Comparison of ENCODE assay signal across 9 mouse cellular contexts in genomic region chr12:52699961-52700696, GRCm38 (mm10). TPM values are rescaled to one million over a fixed set of nuclear protein-coding genes. Genes with fewer than 3 reads are reported as not detected.
A peak's percentile ranks its signal among the peaks of the same experiment; 100 is the strongest.
DNase-seq lines count a peak whose midpoint lies in the region; ATAC-seq and TF ChIP-seq lines count a peak whose summit lies in the region.
"Had no signal": no experiment of that assay in that cellular context is flagged by ENCODE, and none has a peak within 500 bp of the region (broad histone marks: within the 10 kb centered on the region; RNA-seq: fewer than 3 reads in every experiment).

No protein-coding gene starts in this region.

- H3K4me1 ChIP-seq in ES-E14 (ENCODE audit: control insufficient read depth in 2 of 2, insufficient read depth in 2 of 2, low read length in 2 of 2, poor library complexity in 1 of 2): peaks cover 0 to 2% of the 10 kb centered on the region in 2 experiments; a peak in 1 of 4 replicates
- H3K4me1 ChIP-seq in embryonic facial prominence, embryonic 14.5 days (ENCODE audit: control insufficient read depth, insufficient read depth, low read length): peaks cover 23% of the 10 kb centered on the region
- peaks cover 32% of the 10 kb centered on the region for H3K4me1 ChIP-seq in limb, embryonic 15.5 days

- no peak overlapping the region; the same call in 1 of the 2 replicates for H3K9ac ChIP-seq in ES-E14 (ENCODE audit: insufficient read depth, low read depth, low read length, poor library complexity, severe bottlenecking)
- H3K9ac ChIP-seq in embryonic facial prominence, embryonic 14.5 days (ENCODE audit: low read depth, low read length): peak overlapping the region; percentile 57
- H3K9ac ChIP-seq in limb, embryonic 15.5 days: no peak overlapping the region
- H3K9ac ChIP-seq: liver, embryonic 14.5 days had no signal

- in situ Hi-C loops in ES-E14 (cut with MboI; ENCODE audit: low sequenced_read_pairs in 2 of 2, unreplicated experiment in 2 of 2): no loop called here

- no peaks in the 10 kb centered on the region for H3K27me3 ChIP-seq in embryonic facial prominence, embryonic 14.5 days (replicated peaks; ENCODE audit: control insufficient read depth, insufficient read depth, low read length)
- H3K27me3 ChIP-seq in limb, embryonic 15.5 days: no peaks in the 10 kb centered on the region

- intact Hi-C loops in gastrocnemius, adult 2 months (cut with DNase I): no loop called here

- H3K4me2 ChIP-seq in embryonic facial prominence, embryonic 14.5 days (ENCODE audit: low read depth, low read length): peak overlapping the region; percentile 50
- peak overlapping the region; percentile 39 for H3K4me2 ChIP-seq in limb, embryonic 15.5 days

- WGBS in embryonic facial prominence, embryonic 14.5 days: 30% methylated on average over 15 of the region's 15 CpGs
- WGBS in limb, embryonic 15.5 days: 34% methylated on average over 15 of the region's 15 CpGs

- TF ChIP-seq CTCF in gastrocnemius, adult 2 months (IDR thresholded peaks at IDR 0.05): no peak

- no peak for DNase-seq in frontal cortex, postnatal 14 days (ENCODE audit: low spot score in 2 of 2)
- DNase-seq in ES-E14 (ENCODE audit: low read depth, low spot score): no peak
- DNase-seq in embryonic facial prominence, embryonic 14.5 days (ENCODE audit: low spot score): no peak
- no peak for DNase-seq in gastrocnemius, adult 2 months
- no peak for DNase-seq in lung, postnatal 10 days
- no peak for DNase-seq in spleen, adult 12 weeks (ENCODE audit: low spot score)

- no peaks in the 10 kb centered on the region for H3K9me3 ChIP-seq in ES-E14 (ENCODE audit: control insufficient read depth, insufficient read depth, low read depth, low read length)
- no peaks in the 10 kb centered on the region for H3K9me3 ChIP-seq in embryonic facial prominence, embryonic 14.5 days (ENCODE audit: control insufficient read depth, low read length)
- no peaks in the 10 kb centered on the region for H3K9me3 ChIP-seq in limb, embryonic 15.5 days

- peak; percentile 66 for ATAC-seq in frontal cortex, adult (ENCODE audit: low TSS enrichment)
- ATAC-seq in embryonic facial prominence, embryonic 14.5 days (ENCODE audit: low read depth): peak; percentile 24; the same call in 1 of the 2 replicates
- no peak for ATAC-seq in limb, embryonic 15.5 days (ENCODE audit: insufficient number of reproducible peaks, low FRiP score, low TSS enrichment, low read depth)

- no peaks in the 10 kb centered on the region for H3K36me3 ChIP-seq in ES-E14 (ENCODE audit: control insufficient read depth, insufficient read depth, low read length, poor library complexity, severe bottlenecking)
- no peaks in the 10 kb centered on the region for H3K36me3 ChIP-seq in embryonic facial prominence, embryonic 14.5 days (ENCODE audit: control insufficient read depth, insufficient read depth, low read length)
- H3K36me3 ChIP-seq in limb, embryonic 15.5 days: no peaks in the 10 kb centered on the region

- H3K4me3 ChIP-seq in ES-E14 (ENCODE audit: insufficient read depth in 1 of 2, low read depth in 1 of 2, low read length in 2 of 2, poor library complexity in 1 of 2, severe bottlenecking in 1 of 2): peak overlapping the region; percentile 31 to 46; a peak in 3 of 4 replicates
- H3K4me3 ChIP-seq in embryonic facial prominence, embryonic 14.5 days (ENCODE audit: low read depth, low read length): peak overlapping the region; percentile 23
- H3K4me3 ChIP-seq in limb, embryonic 15.5 days: peak overlapping the region; percentile 16; the same call in 1 of the 2 replicates
- no peak overlapping the region for H3K4me3 ChIP-seq in gastrocnemius, adult 2 months

- no peak overlapping the region for H3K27ac ChIP-seq in ES-E14 (ENCODE audit: insufficient read depth, low read depth, low read length, poor library complexity, severe bottlenecking)
- H3K27ac ChIP-seq in embryonic facial prominence, embryonic 14.5 days (replicated peaks; ENCODE audit: low read depth, low read length): peak overlapping the region; percentile 77
- H3K27ac ChIP-seq in limb, embryonic 15.5 days: peak overlapping the region; percentile 33
- H3K27ac ChIP-seq in gastrocnemius, adult 2 months: no peak overlapping the region
- H3K27ac ChIP-seq: liver, embryonic 14.5 days had no signal

TF ChIP-seq in ES-E14, 5 proteins besides CTCF, POLR2A, EP300 and RAD21:
- TF ChIP-seq CHD2 (IDR thresholded peaks at IDR 0.05; ENCODE audit: low read depth, low read length) (no peak), HCFC1 (IDR thresholded peaks at IDR 0.05; ENCODE audit: borderline replicate concordance, insufficient read depth, low read length) (no peak), ZC3H11A (IDR thresholded peaks at IDR 0.05; ENCODE audit: borderline replicate concordance, low read depth, low read length) (no peak), ZNF384 (IDR thresholded peaks at IDR 0.05; ENCODE audit: low read depth, low read length) (no peak), MAFK (IDR thresholded peaks at IDR 0.05; ENCODE audit: insufficient read depth, low read depth, low read length) (no peak)
TF ChIP-seq in ES-E14: peak in this region for 0.

RNA-seq across cellular contexts. Expression of gene Akap6, which starts 0.9 kb away (rescaled TPM):
- total RNA-seq in ES-E14 (2012; rRNA removed): under 0.01 and 0.09 TPM in 2 replicates
- polyA plus RNA-seq in embryonic facial prominence, embryonic 14.5 days (2014; fragmentation: Nextera tagmentation; extraction: Ambion mirVana): 5.8 and 7.9 TPM in 2 replicates
- 1.3 and 2.3 TPM in 2 replicates for polyA plus RNA-seq in limb, embryonic 15.5 days (2015; fragmentation: Nextera tagmentation; extraction: Ambion mirVana)
- 10 to 100 TPM; 25.6 to 37.0 TPM for total RNA-seq in gastrocnemius, adult 2 months (2021)

Comparison
In these comparisons a context has a peak if more than half of its experiments do, and no peak if none do; other contexts are left out.
1. H3K27ac ChIP-seq: peak in embryonic facial prominence, embryonic 14.5 days (single experiment) and limb, embryonic 15.5 days (single experiment); none in ES-E14 (single experiment) and gastrocnemius, adult 2 months (single experiment).
2. RNA of gene Akap6, which starts 0.9 kb away (total RNA-seq): 25.6 to 37.0 TPM in gastrocnemius, adult 2 months; under 0.01 to 0.09 TPM in ES-E14; every median in the first group is over 10 times any median in the second.